Mouse (Mus musculus) stomach, embryonic 15.5 days (tissue): ENCODE results near the gene Rac3. TPM values are rescaled to one million over a fixed set of nuclear protein-coding genes. Genes with fewer than 3 reads are reported as not detected.

Source experiments
- ATAC-seq: fragments of 200-750 bp; cut with Nextera tagmentation; 2 replicates; pipeline ENCODE4 v1.8.0; 2017; ENCODE audit warnings: low read depth, moderate number of reproducible peaks, moderate TSS enrichment; ENCODE audit not compliant: insufficient read depth, low FRiP score
- H3K27ac ChIP-seq: fragments of 300-500 bp; sonication (generic); 2 replicates; pipeline ENCODE4 v1.5.1; 2015; ENCODE audit warnings: mild to moderate bottlenecking, inconsistent platforms
- H3K27me3 ChIP-seq: fragments of 300-500 bp; sonication (generic); replicated peaks from 2 replicates; pipeline ENCODE4 v1.6.1; 2015; ENCODE audit warnings: inconsistent platforms
- H3K36me3 ChIP-seq: fragments of 300-500 bp; sonication (generic); 2 replicates; pipeline ENCODE4 v1.6.1; 2015; ENCODE audit warnings: inconsistent platforms
- H3K4me1 ChIP-seq: fragments of 300-500 bp; sonication (generic); 2 replicates; pipeline ENCODE4 v1.6.1; 2015; ENCODE audit warnings: inconsistent platforms
- H3K4me2 ChIP-seq: fragments of 300-500 bp; sonication (generic); 2 replicates; pipeline ENCODE4 v1.6.1; 2015; ENCODE audit warnings: mild to moderate bottlenecking, inconsistent platforms
- H3K4me3 ChIP-seq: fragments of 300-500 bp; sonication (generic); replicated peaks from 2 replicates; pipeline ENCODE4 v1.5.1; 2015; ENCODE audit warnings: inconsistent platforms
- H3K9ac ChIP-seq: fragments of 300-500 bp; sonication (generic); 2 replicates; pipeline ENCODE4 v1.6.1; 2015; ENCODE audit warnings: inconsistent platforms
- H3K9me3 ChIP-seq: fragments of 300-500 bp; sonication (generic); 2 replicates; pipeline ENCODE4 v1.6.1; 2016; ENCODE audit warnings: inconsistent platforms
- WGBS: fragments of 180-500 bp; shearing (Covaris S2); methylation state at CpG from one replicate; pipeline ENCODE4 v1.1.7; 2015; 5-methylcytosine and 5-hydroxymethylcytosine counted together
- polyA plus RNA-seq: library from polyadenylated mRNA; unstranded; fragments of >200 nt; fragmentation: Nextera tagmentation; extraction: Ambion mirVana; gene quantifications from 2 replicates; pipeline ENCODE4 v1.2.1, GENCODE M21; 2015

The Rac3 gene
- polyA plus RNA-seq, 1 experiment from 2014 or later, result 39.4 TPM

DNA sequence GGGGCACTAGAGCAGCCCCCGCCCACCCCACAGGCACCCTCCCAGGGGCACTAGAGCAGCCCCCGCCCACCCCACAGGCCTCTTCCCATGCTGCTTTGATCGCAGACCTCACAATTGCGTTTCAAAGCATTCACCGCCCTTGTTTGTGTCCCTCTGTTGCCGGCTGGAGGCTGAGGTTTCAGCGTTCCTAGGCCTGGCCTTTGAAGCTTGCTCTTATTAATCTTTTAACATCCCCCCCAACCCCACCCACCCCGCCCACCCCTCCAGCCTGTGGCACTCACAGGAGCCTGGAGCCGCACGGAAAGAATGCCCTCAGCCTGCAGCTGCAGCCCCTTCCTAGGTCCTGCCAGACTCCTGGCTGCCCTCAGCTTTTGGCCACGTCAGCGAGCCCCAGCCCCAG, 14.0 kb upstream of the Rac3 start:
- H3K9me3 ChIP-seq, result no peaks in the 10 kb centered on the region
- no peak overlapping the region for H3K4me2 ChIP-seq
- H3K36me3 ChIP-seq, result peaks cover 14% of the 10 kb centered on the region
- H3K27ac ChIP-seq, result no peak overlapping the region; the same call in 1 of the 2 replicates
- H3K9ac ChIP-seq, result no peak overlapping the region
- H3K4me1 ChIP-seq, result peaks cover 39% of the 10 kb centered on the region
- 35% methylated on average over 11 of the region's 12 CpGs for WGBS
- H3K4me3 ChIP-seq, result no peak overlapping the region
- no peaks in the 10 kb centered on the region for H3K27me3 ChIP-seq
- ATAC-seq, result no peak

DNA sequence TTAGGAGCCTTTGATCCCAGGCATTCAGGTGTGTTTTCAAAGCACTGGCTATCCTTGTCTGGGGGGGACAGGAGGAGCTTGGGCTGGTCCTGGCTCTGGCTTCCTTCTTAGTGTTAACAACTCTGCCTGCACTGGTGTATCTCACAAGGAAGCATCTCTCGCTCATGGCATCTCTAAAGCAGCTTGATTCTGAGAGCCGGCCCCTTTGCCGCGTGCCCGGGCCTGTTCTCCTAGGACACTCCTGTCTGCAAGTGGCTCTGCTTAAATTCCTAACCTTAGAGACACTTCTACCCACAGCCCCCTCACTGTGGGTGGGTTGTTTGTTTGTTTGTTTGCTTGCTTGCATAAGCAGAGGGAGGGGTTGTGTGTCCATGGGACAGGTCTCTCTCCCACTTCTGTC, 13.3 kb upstream of the Rac3 start:
- ATAC-seq, result no peak
- WGBS, result 40% methylated on average over 5 of the region's 5 CpGs
- Histone ChIP-seq H3K4me1 (peaks cover 46% of the 10 kb centered on the region), H3K27me3 (no peaks in the 10 kb centered on the region), H3K9me3 (no peaks in the 10 kb centered on the region), H3K4me3 (no peak overlapping the region), H3K36me3 (peaks cover 14% of the 10 kb centered on the region), H3K27ac (peak overlapping the region; percentile 46; the same call in 1 of the 2 replicates), H3K4me2 (no peak overlapping the region), H3K9ac (no peak overlapping the region)

DNA sequence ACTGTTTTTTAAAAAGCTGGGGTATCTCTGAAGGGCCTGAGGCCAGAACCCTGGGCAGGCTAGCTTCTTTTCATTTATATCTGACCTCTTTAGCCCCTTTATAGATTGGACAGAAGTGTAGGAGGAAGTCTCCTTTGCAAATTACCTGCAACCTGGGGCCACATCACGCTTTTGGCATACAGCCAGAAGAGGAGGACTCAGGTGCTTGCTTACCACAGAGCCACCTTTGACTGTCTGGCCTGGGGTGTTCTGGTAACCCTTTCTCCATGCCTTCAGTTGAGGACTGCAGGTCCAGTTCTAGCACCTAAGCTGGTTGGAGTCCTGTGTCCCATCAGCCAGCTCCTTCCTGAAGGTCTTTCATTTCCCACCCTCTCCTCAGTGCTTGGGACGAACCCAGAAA, 11.7 kb upstream of the Rac3 start:
- ATAC-seq, result no peak
- Histone ChIP-seq H3K27ac (peak overlapping the region; percentile 46), H3K27me3 (no peaks in the 10 kb centered on the region), H3K4me3 (no peak overlapping the region), H3K9me3 (no peaks in the 10 kb centered on the region), H3K4me2 (no peak overlapping the region), H3K9ac (no peak overlapping the region), H3K4me1 (peaks cover 42% of the 10 kb centered on the region), H3K36me3 (peaks cover 14% of the 10 kb centered on the region)
- 57% methylated on average over 2 of the region's 2 CpGs for WGBS

DNA sequence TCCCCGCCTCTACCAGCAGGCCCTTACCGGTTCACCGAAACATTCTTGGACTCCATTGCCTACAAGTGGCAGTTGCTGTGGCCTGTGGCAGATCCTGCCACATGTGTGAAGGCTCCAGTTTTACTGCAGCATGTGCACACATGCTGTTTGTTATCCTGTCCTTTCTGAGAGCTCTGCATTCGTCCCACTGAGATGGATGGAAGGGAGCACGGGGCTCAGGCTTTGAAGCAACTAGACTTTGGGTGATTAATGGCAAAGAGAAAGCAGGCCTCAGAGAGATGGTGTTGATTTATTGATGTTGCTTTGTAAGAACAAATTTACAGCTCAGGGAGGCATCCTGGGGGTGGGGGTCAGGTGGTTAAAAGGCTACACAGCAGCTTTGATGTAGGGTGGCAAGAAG, 10.6 kb upstream of the Rac3 start:
- ATAC-seq, result no peak
- H3K36me3 ChIP-seq, result peaks cover 18% of the 10 kb centered on the region
- no peak overlapping the region for H3K4me2 ChIP-seq
- no peak overlapping the region for H3K4me3 ChIP-seq
- H3K27me3 ChIP-seq, result no peaks in the 10 kb centered on the region
- H3K4me1 ChIP-seq, result peaks cover 35% of the 10 kb centered on the region
- no peak overlapping the region for H3K9ac ChIP-seq
- WGBS, result 56% methylated on average over 5 of the region's 5 CpGs
- H3K9me3 ChIP-seq, result no peaks in the 10 kb centered on the region
- H3K27ac ChIP-seq, result no peak overlapping the region

DNA sequence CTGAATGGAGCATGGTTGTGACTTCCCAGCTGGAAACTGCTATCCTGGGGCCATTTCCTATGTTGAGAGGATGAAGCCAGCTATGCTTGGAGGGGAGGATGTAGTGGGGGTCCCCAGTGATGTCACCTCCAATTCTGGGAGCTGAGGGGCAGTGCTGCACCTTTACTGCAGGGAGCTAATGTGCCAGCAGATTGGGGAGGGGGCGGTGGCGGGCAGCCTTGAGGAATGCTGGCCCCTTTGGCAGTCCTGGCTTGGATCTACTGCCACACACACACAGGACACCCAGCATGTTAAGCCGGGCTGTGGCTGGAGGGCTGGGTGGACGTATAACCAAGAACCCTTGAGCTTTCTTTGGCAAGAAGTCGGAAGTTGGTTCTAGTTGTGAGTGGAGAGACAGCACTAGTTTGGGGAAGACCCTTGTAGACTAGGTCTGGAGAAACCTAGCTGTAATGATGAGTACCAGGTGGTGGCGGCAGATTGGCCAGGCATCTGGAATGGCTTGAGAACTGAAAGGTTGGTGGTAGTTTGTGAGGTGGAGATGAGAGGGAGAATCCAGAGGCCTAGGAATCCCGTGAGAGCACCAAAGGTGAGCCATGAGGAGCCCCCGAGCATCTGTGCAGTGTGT, 9.2 kb upstream of the Rac3 start:
- Histone ChIP-seq H3K9ac (no peak overlapping the region), H3K27ac (no peak overlapping the region), H3K4me2 (peak overlapping the region; percentile 99), H3K36me3 (peaks cover 23% of the 10 kb centered on the region), H3K4me3 (peak overlapping the region; percentile 67), H3K9me3 (no peaks in the 10 kb centered on the region), H3K27me3 (no peaks in the 10 kb centered on the region), H3K4me1 (peaks cover 29% of the 10 kb centered on the region)
- WGBS, result 59% methylated on average over 8 of the region's 8 CpGs
- no peak for ATAC-seq

DNA sequence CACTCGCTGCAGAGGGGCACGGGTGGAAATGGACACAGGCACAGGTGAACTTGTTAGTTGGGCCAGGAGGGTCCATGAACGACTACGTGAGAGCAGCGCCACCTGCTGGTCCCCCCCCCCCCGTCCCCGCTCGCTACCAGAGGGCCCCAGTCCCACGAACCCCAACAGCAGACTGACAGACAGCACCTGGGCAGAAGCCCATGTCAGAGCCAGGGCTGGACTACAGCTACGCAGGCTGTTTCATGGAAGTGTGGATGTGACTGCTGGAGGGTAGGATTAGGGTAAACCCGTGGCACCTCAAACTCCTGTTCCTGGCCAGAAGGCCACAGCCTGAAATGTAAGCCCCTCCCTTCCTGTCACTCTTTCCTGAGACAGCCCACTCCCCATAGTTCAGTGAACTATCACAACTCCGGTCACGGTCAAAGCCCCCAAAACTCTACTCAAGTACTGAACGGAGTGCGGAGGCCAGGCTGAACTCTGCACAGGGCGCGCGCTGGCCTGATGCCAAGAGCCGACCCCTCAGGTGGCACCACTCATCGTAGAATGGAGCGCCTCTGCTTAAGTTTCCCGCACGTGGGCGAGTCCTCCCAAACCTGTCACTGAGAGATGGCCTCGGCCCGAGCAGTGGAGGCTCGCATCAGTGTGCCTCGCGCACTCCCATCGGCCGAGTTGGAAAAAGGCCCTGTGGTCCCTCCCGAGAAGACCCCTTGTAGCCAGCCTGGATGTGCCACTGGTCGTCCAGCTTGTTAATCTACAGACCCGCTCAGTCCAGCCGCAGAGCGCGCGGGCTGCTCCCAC, 8.3 kb upstream of the Rac3 start:
- ATAC-seq, result peak; percentile 12; the same call in 1 of the 2 replicates
- H3K9ac ChIP-seq, result peak overlapping the region; percentile 44
- H3K27ac ChIP-seq, result peak overlapping the region; percentile 86
- H3K36me3 ChIP-seq, result peaks cover 23% of the 10 kb centered on the region
- no peaks in the 10 kb centered on the region for H3K9me3 ChIP-seq
- peaks cover 27% of the 10 kb centered on the region for H3K4me1 ChIP-seq
- WGBS, result under 1% methylated on average over 38 of the region's 38 CpGs
- no peaks in the 10 kb centered on the region for H3K27me3 ChIP-seq
- peak overlapping the region; percentile 67 for H3K4me3 ChIP-seq
- peak overlapping the region; percentile 99 for H3K4me2 ChIP-seq

DNA sequence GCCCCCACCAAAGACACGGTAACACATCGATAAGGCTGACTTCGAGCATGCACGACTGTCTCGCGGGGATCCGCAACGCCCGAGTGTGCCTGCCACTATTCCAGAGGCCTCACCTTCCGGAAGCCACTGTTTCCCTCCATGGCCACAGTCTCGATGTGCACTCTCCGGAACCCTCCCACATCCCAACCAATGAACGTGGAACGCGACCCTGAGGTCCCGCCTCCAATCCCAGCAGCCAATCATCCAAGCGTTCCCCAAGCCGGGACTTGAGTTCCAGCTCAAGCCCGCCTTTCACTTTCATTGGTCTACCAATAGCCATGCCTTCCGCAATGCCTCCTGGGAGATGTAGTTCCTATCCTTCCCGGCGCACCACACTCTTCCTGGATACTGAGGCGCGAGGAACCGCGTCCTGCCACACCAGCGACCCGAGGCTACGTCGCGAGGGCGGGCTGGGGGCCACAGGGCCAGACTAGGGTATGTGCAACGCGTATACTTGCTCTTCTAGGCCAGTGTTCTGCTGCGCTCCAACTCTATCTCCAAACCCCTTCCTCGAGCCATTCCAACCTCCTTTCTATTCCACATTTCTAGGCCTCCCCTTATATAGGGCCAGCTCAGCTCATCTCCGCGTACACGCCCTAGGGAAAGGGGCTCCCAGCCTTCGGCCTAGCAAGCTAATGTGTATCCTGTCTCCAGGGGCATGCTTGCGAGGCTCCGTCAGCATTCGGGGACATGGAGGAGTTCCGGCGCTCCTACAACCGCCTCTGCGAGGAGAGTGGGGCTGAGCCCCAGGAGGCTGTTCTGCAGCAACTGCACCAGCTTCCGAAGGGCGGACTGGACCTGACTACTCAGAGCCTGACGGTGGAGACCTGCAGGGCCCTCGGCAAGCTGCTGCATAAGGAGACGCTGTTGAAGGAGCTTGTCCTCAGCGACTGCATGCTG, 7.4 kb upstream of the Rac3 start, which contains the start of the genes Cenpx and Lrrc45:
Gene Cenpx (minus strand): TSS at position 159 of the 939 bp plus-strand sequence.
Gene Lrrc45 (plus strand): TSS at position 346 of the 939 bp plus-strand sequence.
- Histone ChIP-seq H3K9me3 (no peaks in the 10 kb centered on the region), H3K27ac (peak within 1 kb of the TSS; percentile 86), H3K4me1 (peaks cover 26% of the 10 kb centered on the region), H3K4me3 (peak within 1 kb of the TSS; percentile 67), H3K9ac (peak within 1 kb of the TSS; percentile 49), H3K27me3 (no peaks in the 10 kb centered on the region), H3K36me3 (peaks cover 20% of the 10 kb centered on the region), H3K4me2 (peak within 1 kb of the TSS; percentile 99)
- 2% methylated on average over 53 of the region's 53 CpGs for WGBS
- ATAC-seq, result peak; percentile 95

DNA sequence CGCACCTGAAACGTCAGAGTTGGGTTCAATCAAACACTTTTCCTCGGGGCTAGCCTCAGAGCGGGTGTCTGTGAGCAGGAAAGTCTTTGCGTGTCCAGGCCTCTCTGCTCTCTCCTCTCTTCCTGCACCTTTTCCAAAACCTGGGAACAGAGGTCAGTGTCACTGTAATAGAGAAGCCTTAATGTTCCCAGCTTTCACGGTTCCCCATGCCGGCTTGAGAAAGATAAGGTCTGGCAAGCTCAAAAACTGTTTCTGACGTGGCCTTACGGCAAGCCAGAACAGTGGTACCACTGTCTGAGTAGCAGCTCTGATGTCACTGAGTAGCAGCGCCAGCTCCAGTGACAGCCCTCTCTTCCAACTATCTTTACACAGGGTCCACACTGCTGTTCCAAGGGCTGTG, 6.7 kb upstream of the Rac3 start:
- Histone ChIP-seq H3K9ac (peak overlapping the region; percentile 49), H3K36me3 (peaks cover 19% of the 10 kb centered on the region), H3K27me3 (no peaks in the 10 kb centered on the region), H3K9me3 (no peaks in the 10 kb centered on the region), H3K4me3 (peak overlapping the region; percentile 67), H3K27ac (0 out of 2 replicates have a peak overlapping the region, but pooled peaks have one; percentile 13), H3K4me2 (peak overlapping the region; percentile 99), H3K4me1 (peaks cover 20% of the 10 kb centered on the region)
- 45% methylated on average over 10 of the region's 10 CpGs for WGBS
- no peak for ATAC-seq

DNA sequence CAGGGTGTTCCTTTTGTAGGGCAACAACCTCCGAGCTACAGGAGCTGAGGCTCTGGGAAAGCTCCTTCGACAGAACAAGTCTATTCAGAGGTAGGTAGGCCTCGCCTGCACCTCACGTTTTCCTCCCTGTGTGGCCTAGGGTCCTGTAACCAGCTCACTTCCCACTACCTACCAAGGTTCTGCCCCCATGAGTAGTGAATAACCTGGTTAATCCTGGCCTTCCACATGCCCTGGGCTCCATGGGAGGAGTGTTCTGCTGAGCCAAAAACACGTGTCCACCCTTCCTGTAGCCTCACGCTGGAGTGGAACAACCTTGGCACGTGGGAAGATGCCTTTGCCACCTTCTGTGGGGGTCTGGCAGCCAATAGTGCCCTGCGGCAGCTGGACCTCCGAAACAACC, 6.1 kb upstream of the Rac3 start:
- Histone ChIP-seq H3K27ac (no peak overlapping the region), H3K4me2 (peak overlapping the region; percentile 99; the same call in 1 of the 2 replicates), H3K9ac (no peak overlapping the region), H3K36me3 (peaks cover 22% of the 10 kb centered on the region), H3K4me1 (peaks cover 20% of the 10 kb centered on the region), H3K27me3 (no peaks in the 10 kb centered on the region), H3K4me3 (no peak overlapping the region), H3K9me3 (no peaks in the 10 kb centered on the region)
- no peak for ATAC-seq
- 91% methylated on average over 9 of the region's 9 CpGs for WGBS

DNA sequence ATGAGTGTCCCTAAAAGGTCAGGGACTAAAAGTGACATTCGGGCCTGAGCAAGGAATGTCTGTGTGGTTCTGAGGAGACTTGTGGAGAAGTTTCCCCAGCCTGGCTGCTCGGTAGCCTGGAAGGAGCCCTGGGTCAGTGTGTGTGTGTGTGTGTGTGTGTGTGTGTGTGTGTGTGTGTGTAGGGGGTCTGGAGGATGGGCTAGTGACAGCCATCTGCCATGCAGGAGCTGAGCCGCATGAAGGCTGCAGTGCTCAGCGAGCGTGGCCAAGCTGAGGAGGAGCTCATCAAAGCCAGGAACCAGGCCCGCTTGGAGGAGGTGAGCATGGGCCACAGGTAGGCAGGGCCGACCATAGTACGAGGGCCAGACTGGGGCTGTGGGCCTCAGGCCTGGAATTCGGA, 2.0 kb upstream of the Rac3 start:
- no peaks in the 10 kb centered on the region for H3K9me3 ChIP-seq
- no peak overlapping the region for H3K27ac ChIP-seq
- H3K36me3 ChIP-seq, result peaks cover 16% of the 10 kb centered on the region; the same call in 1 of the 2 replicates
- no peak overlapping the region for H3K4me3 ChIP-seq
- H3K4me2 ChIP-seq, result no peak overlapping the region
- H3K27me3 ChIP-seq, result 0 out of 2 replicates have a peak, but pooled peaks cover 3% of the 10 kb centered on the region
- WGBS, result 86% methylated on average over 9 of the region's 9 CpGs
- peaks cover 21% of the 10 kb centered on the region for H3K4me1 ChIP-seq
- no peak for ATAC-seq
- no peak overlapping the region for H3K9ac ChIP-seq

DNA sequence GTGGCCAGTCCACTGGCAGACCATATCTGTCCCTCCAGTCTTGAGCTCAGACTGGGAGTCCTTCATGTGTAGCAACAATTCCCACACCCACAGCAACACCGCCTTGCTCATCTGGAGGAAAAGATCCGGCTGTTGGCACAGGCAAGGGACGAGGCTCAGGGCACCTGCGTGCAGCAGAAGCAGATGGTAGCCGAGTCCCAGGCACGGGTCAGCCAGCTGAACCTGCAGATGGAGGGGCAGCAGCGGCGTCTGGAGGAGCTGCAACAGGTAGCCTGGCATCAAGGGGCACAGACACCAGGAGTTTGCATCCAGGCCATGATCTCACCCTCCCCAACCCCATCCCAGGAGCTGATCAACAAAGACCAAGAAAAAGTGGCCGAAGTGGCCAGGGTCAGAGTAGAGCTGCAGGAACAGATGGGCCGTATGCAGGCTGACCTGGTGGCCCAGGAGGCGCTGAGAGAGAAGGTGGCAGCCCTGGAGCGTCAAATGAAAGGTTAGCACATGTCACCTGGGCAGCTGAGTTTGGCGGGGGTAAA, 1.4 kb upstream of the Rac3 start:
- Histone ChIP-seq H3K4me3 (no peak overlapping the region), H3K9ac (no peak overlapping the region), H3K27ac (no peak overlapping the region), H3K4me1 (peaks cover 14% of the 10 kb centered on the region), H3K36me3 (peaks cover 16% of the 10 kb centered on the region; the same call in 1 of the 2 replicates), H3K4me2 (no peak overlapping the region), H3K27me3 (0 out of 2 replicates have a peak, but pooled peaks cover 3% of the 10 kb centered on the region), H3K9me3 (no peaks in the 10 kb centered on the region)
- ATAC-seq, result no peak
- 87% methylated on average over 13 of the region's 13 CpGs for WGBS
